Mouse (Mus musculus): ENCODE measurements around the gene Zfp646.

The Zfp646 gene

GRCm38 (mm10) chr7:127880431-127880830 is 4.4 kb downstream of the Zfp646 start:
- 77% methylated on average over 12 of the region's 12 CpGs for WGBS

GRCm38 (mm10) chr7:127885951-127886350 is 9.9 kb downstream of the Zfp646 start:
- 48% methylated on average over 6 of the region's 6 CpGs for WGBS

- WGBS: 77% methylated on average over 6 of the region's 6 CpGs
Observed at GRCm38 (mm10) chr7:127886551-127886950, 10.5 kb downstream of the Zfp646 start.

GRCm38 (mm10) chr7:127887191-127887590 is 11.2 kb downstream of the Zfp646 start:
- WGBS: 70% methylated on average over 8 of the region's 8 CpGs

- WGBS: 69% methylated on average over 3 of the region's 3 CpGs
Observed at GRCm38 (mm10) chr7:127887781-127888180, 11.8 kb downstream of the Zfp646 start.

GRCm38 (mm10) chr7:127888821-127889220 is 12.8 kb downstream of the Zfp646 start:
- WGBS: 64% methylated on average over 3 of the region's 3 CpGs

GRCm38 (mm10) chr7:127890798-127891197 is 14.8 kb downstream of the Zfp646 start, which contains the start of gene Prss53:
Prss53 (minus strand) TSS chr7:127890970.
- 46% methylated on average over 4 of the region's 4 CpGs for WGBS

- 84% methylated on average over 5 of the region's 5 CpGs for WGBS
Observed at GRCm38 (mm10) chr7:127894480-127894879, 18.5 kb downstream of the Zfp646 start.

GRCm38 (mm10) chr7:127895442-127895841 is 19.4 kb downstream of the Zfp646 start, which contains the start of the genes Gm21974 and Vkorc1:
Gm21974 (minus strand) TSS chr7:127895454.
Vkorc1 (minus strand) TSS chr7:127895617.
- under 1% methylated on average over 26 of the region's 26 CpGs for WGBS

GRCm38 (mm10) chr7:127895891-127896290 is 19.9 kb downstream of the Zfp646 start:
- 66% methylated on average over 7 of the region's 7 CpGs for WGBS

- WGBS: 54% methylated on average over 13 of the region's 13 CpGs
Observed at GRCm38 (mm10) chr7:127896384-127896783, 20.4 kb downstream of the Zfp646 start.

GRCm38 (mm10) chr7:127897542-127897941 is 21.5 kb downstream of the Zfp646 start:
- 95% methylated on average over 7 of the region's 7 CpGs for WGBS

GRCm38 (mm10) chr7:127898179-127898956 is 22.3 kb downstream of the Zfp646 start:
- 39% methylated on average over 10 of the region's 10 CpGs for WGBS

- WGBS: 43% methylated on average over 7 of the region's 7 CpGs
Observed at GRCm38 (mm10) chr7:127899997-127900396, 24.0 kb downstream of the Zfp646 start.

GRCm38 (mm10) chr7:127901772-127902171 is 25.8 kb downstream of the Zfp646 start:
- whole genome bisulfite sequencing: 88% methylated on average over 2 of the region's 2 CpGs

- 5% methylated on average over 38 of the region's 38 CpGs for WGBS
Observed at GRCm38 (mm10) chr7:127903971-127904796, 28.2 kb downstream of the Zfp646 start, which contains the start of gene Bckdk. Bckdk (plus strand) TSS chr7:127904082.

- WGBS: 96% methylated on average over 12 of the region's 12 CpGs
Observed at GRCm38 (mm10) chr7:127907939-127908338, 31.9 kb downstream of the Zfp646 start.

- 84% methylated on average over 4 of the region's 4 CpGs for WGBS
Observed at GRCm38 (mm10) chr7:127908656-127909055, 32.6 kb downstream of the Zfp646 start.

- WGBS: under 1% methylated on average over 40 of the region's 40 CpGs
Observed at GRCm38 (mm10) chr7:127912190-127912871, 36.3 kb downstream of the Zfp646 start, which contains the start of gene Kat8. Kat8 (plus strand) TSS chr7:127912516.

GRCm38 (mm10) chr7:127912938-127913337 is 36.9 kb downstream of the Zfp646 start:
- 8% methylated on average over 4 of the region's 4 CpGs for WGBS

- WGBS: 90% methylated on average over 12 of the region's 12 CpGs
Observed at GRCm38 (mm10) chr7:127915293-127915692, 39.3 kb downstream of the Zfp646 start.

- WGBS: 49% methylated on average over 3 of the region's 3 CpGs
Observed at GRCm38 (mm10) chr7:127918203-127918602, 42.2 kb downstream of the Zfp646 start.

All from cerebral cortex, adult 2 months (tissue).